In genomic region chrX:57012891-57013290, GRCm38 (mm10) we compare ENCODE assay signal across 30 mouse cellular contexts. TPM values are rescaled to one million over a fixed set of nuclear protein-coding genes. Genes with fewer than 3 reads are reported as not detected.
"Had no signal": no experiment of that assay in that cellular context is flagged by ENCODE, and none has a peak within 500 bp of the region (broad histone marks: within the 10 kb centered on the region; RNA-seq: fewer than 3 reads in every experiment).

No protein-coding gene starts in this region.

- H3K4me3 ChIP-seq: heart, adult 2 months; heart, embryonic 13.5 days; heart, embryonic 15.5 days; hindbrain, embryonic 13.5 days; hindbrain, embryonic 15.5 days; limb, embryonic 13.5 days; limb, embryonic 15.5 days; liver, embryonic 13.5 days; liver, embryonic 15.5 days had no signal

- H3K4me1 ChIP-seq: heart, embryonic 13.5 days; heart, embryonic 15.5 days; hindbrain, embryonic 13.5 days; hindbrain, embryonic 15.5 days; limb, embryonic 13.5 days; limb, embryonic 15.5 days; liver, embryonic 13.5 days; liver, embryonic 15.5 days had no signal

- DNase-seq: forebrain, postnatal 0 days; gastrocnemius, postnatal 14 days; gastrocnemius, postnatal 36 days; heart, adult 11 months; heart, adult 2 months; heart, postnatal 14 days; heart, postnatal 36 days; kidney, postnatal 10 days; layer of hippocampus, adult 9-11 months; layer of hippocampus, postnatal 36 days; left cerebral cortex, postnatal 4 days; liver, embryonic 13.5 days; lung, adult 18-20 months had no signal

- H3K9me3 ChIP-seq: heart, embryonic 13.5 days; heart, embryonic 15.5 days; hindbrain, embryonic 13.5 days; hindbrain, embryonic 15.5 days; limb, embryonic 13.5 days; limb, embryonic 15.5 days; liver, embryonic 13.5 days; liver, embryonic 15.5 days had no signal

- H3K27ac ChIP-seq: heart, adult 2 months; heart, embryonic 13.5 days; heart, embryonic 15.5 days; hindbrain, embryonic 13.5 days; hindbrain, embryonic 15.5 days; hindbrain, postnatal 0 days; limb, embryonic 13.5 days; limb, embryonic 15.5 days; liver, embryonic 13.5 days; liver, embryonic 15.5 days had no signal

- H3K27me3 ChIP-seq: heart, embryonic 13.5 days; heart, embryonic 15.5 days; hindbrain, embryonic 13.5 days; hindbrain, embryonic 15.5 days; limb, embryonic 13.5 days; limb, embryonic 15.5 days; liver, embryonic 13.5 days; liver, embryonic 15.5 days had no signal

- ATAC-seq: forebrain, postnatal 0 days; hindbrain, postnatal 0 days; intestine, embryonic 16.5 days had no signal

- H3K9ac ChIP-seq: forebrain, postnatal 0 days; heart, embryonic 13.5 days; heart, embryonic 15.5 days; hindbrain, embryonic 13.5 days; hindbrain, embryonic 15.5 days; limb, embryonic 13.5 days; limb, embryonic 15.5 days; liver, embryonic 13.5 days; liver, embryonic 15.5 days had no signal

- H3K36me3 ChIP-seq: heart, embryonic 13.5 days; heart, embryonic 15.5 days; hindbrain, embryonic 13.5 days; hindbrain, embryonic 15.5 days; limb, embryonic 13.5 days; limb, embryonic 15.5 days; liver, embryonic 13.5 days; liver, embryonic 15.5 days had no signal

- H3K4me2 ChIP-seq: heart, embryonic 11.5 days; heart, embryonic 13.5 days; heart, embryonic 15.5 days; hindbrain, embryonic 13.5 days; hindbrain, embryonic 15.5 days; limb, embryonic 13.5 days; limb, embryonic 15.5 days; liver, embryonic 11.5 days; liver, embryonic 13.5 days; liver, embryonic 15.5 days had no signal

RNA-seq across cellular contexts. Expression of gene Brs3, which starts 30.0 kb away (rescaled TPM):
- polyA plus RNA-seq: gonadal fat pad, adult 2 months; heart, adult 2 months; heart, embryonic 11.5 days; heart, embryonic 13.5 days; heart, embryonic 15.5 days; heart, postnatal 0 days; hindbrain, embryonic 11.5 days; intestine, embryonic 14.5 days; intestine, embryonic 16.5 days; kidney, embryonic 14.5 days; large intestine, adult 2 months; limb, embryonic 13.5 days; limb, embryonic 15.5 days; liver, embryonic 11.5 days; liver, embryonic 13.5 days; liver, embryonic 15.5 days had no signal
